Mouse (Mus musculus) heart, embryonic 14.5 days (tissue): ENCODE data around the gene S1pr3. TPM values are rescaled to one million over a fixed set of nuclear protein-coding genes. Genes with fewer than 3 reads are reported as not detected.

ENCODE experiments used
- ATAC-seq: fragments of 200-750 bp; cut with Nextera tagmentation; 2 replicates; pipeline ENCODE4 v1.8.0; 2017; ENCODE audit warnings: low read depth, moderate TSS enrichment; ENCODE audit not compliant: insufficient number of reproducible peaks, insufficient read depth, low FRiP score
- H3K27ac ChIP-seq, 2 experiments: fragments of 200-500 bp in 1 of 2; fragments of 300-500 bp in 1 of 2; sonication (generic) in 1 of 2; replicated peaks in 1 of 2; 2 replicates each; pipeline ENCODE4 v1.5.1; 2012 to 2014; ENCODE audit warnings: low read depth in 2 of 2, low read length in 2 of 2, control low read depth in 1 of 2, mild to moderate bottlenecking in 1 of 2, mixed read lengths in 1 of 2; ENCODE audit not compliant: control insufficient read depth in 1 of 2, insufficient read depth in 1 of 2
- H3K27me3 ChIP-seq: fragments of 300-500 bp; sonication (generic); 2 replicates; pipeline ENCODE4 v1.6.1; 2014; ENCODE audit warnings: mild to moderate bottlenecking, low read length, control low read depth; ENCODE audit not compliant: control insufficient read depth, insufficient read depth
- H3K36me3 ChIP-seq: fragments of 300-500 bp; sonication (generic); 2 replicates; pipeline ENCODE4 v1.6.1; 2014; ENCODE audit warnings: mild to moderate bottlenecking, control low read depth, low read length, mixed read lengths; ENCODE audit not compliant: control insufficient read depth, insufficient read depth
- H3K4me1 ChIP-seq, 2 experiments: fragments of 200-500 bp in 1 of 2; fragments of 300-500 bp in 1 of 2; sonication (generic) in 1 of 2; 2 replicates each; pipeline ENCODE4 v1.6.1; 2012 to 2014; ENCODE audit warnings: low read length in 2 of 2, control low read depth in 1 of 2, mixed read lengths in 1 of 2; ENCODE audit not compliant: control insufficient read depth in 2 of 2, insufficient read depth in 2 of 2
- H3K4me2 ChIP-seq: fragments of 300-500 bp; sonication (generic); 2 replicates; pipeline ENCODE4 v1.6.1; 2014; ENCODE audit warnings: mild to moderate bottlenecking, low read length
- H3K4me3 ChIP-seq, 2 experiments: fragments of 200-500 bp in 1 of 2; fragments of 300-500 bp in 1 of 2; sonication (generic) in 1 of 2; 2 replicates each; pipeline ENCODE4 v1.5.1; 2012 to 2014; ENCODE audit warnings: low read length in 2 of 2, mild to moderate bottlenecking in 2 of 2, control low read depth in 1 of 2, low read depth in 1 of 2, moderate library complexity in 1 of 2; ENCODE audit not compliant: control insufficient read depth in 1 of 2, insufficient read depth in 1 of 2
- H3K9ac ChIP-seq: fragments of 300-500 bp; sonication (generic); 2 replicates; pipeline ENCODE4 v1.6.1; 2014; ENCODE audit warnings: mild to moderate bottlenecking, low read length
- H3K9me3 ChIP-seq: fragments of 300-500 bp; sonication (generic); 2 replicates; pipeline ENCODE4 v1.6.1; 2016; ENCODE audit warnings: low read length, control low read depth; ENCODE audit not compliant: control insufficient read depth
- WGBS: fragments of 180-500 bp; shearing (Covaris S2); extraction: QIAGEN DNeasy Blood & Tissue Kit; methylation state at CpG from one replicate; pipeline ENCODE4 v1.1.7; 2014; 5-methylcytosine and 5-hydroxymethylcytosine counted together
- polyA plus RNA-seq: library from polyadenylated mRNA; unstranded; fragments of >200 nt; fragmentation: Nextera tagmentation; extraction: Ambion mirVana; gene quantifications from 2 replicates; pipeline ENCODE4 v1.2.1, GENCODE M21; 2014

S1pr3 gene
- polyA plus RNA-seq, 1 experiment from 2014 or later, result 16.3 TPM

DNA sequence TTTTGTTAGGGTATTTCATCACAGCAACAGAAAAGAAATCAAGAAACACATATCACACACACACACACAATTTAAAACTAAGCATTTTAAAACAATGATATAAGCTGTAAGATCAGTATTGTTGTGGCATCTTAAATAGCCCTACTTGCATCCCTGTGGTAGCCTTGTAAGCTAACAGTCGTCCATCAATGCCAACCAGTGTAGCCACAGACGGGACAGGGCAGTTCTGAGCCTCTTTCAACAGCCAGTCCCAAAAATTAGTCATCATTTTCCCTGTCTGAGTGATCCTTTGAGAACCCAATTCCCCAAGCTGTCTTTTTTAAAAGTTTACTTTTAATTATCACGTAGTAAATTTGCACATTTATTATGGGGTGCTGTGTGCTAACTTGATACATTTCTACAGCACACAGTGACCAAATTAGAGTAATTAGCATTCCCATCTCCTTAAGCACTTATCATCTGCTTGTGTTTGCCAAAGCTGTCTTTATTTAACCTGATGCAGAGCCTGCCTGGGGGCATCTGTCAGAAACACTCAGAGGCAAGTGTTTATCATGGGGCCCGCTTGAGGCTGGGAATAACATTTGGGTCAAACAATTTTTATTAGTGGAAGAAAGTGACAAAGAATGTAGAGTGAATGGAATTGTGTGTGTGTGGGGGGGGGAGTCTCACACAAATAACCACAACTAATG lies 47.9 kb downstream of the S1pr3 start:
- no peak for ATAC-seq
- no peak overlapping the region for H3K27ac ChIP-seq
- no peak overlapping the region for H3K4me3 ChIP-seq
- H3K27me3 ChIP-seq, result no peaks in the 10 kb centered on the region
- H3K36me3 ChIP-seq, result no peaks in the 10 kb centered on the region
- 30% methylated on average over 4 of the region's 4 CpGs for WGBS
- H3K4me1 ChIP-seq, result no peaks in the 10 kb centered on the region
- H3K9ac ChIP-seq, result no peak overlapping the region
- H3K4me2 ChIP-seq, result no peak overlapping the region
- H3K9me3 ChIP-seq, result no peaks in the 10 kb centered on the region

- 0 out of 2 replicates have a peak, but pooled peaks cover 4% of the 10 kb centered on the region for H3K9me3 ChIP-seq
- H3K27me3 ChIP-seq, result no peaks in the 10 kb centered on the region
- no peaks in the 10 kb centered on the region for H3K4me1 ChIP-seq
- no peak overlapping the region for H3K4me2 ChIP-seq
- H3K4me3 ChIP-seq, result no peak overlapping the region
- H3K9ac ChIP-seq, result no peak overlapping the region
- H3K36me3 ChIP-seq, result no peaks in the 10 kb centered on the region
- ATAC-seq, result no peak
- no peak overlapping the region for H3K27ac ChIP-seq
- 74% methylated on average over 4 of the region's 4 CpGs for WGBS
Measured at GRCm38 (mm10) chr13:51464294-51464693, 55.9 kb downstream of the S1pr3 start.

GRCm38 (mm10) chr13:51466117-51466841 lies 57.8 kb downstream of the S1pr3 start:
- Histone ChIP-seq H3K27ac (no peak overlapping the region), H3K9ac (no peak overlapping the region), H3K9me3 (0 out of 2 replicates have a peak, but pooled peaks cover 4% of the 10 kb centered on the region), H3K4me3 (no peak overlapping the region), H3K4me2 (no peak overlapping the region), H3K36me3 (no peaks in the 10 kb centered on the region), H3K27me3 (no peaks in the 10 kb centered on the region), H3K4me1 (no peaks in the 10 kb centered on the region)
- no peak for ATAC-seq
- 78% methylated on average over 14 of the region's 14 CpGs for WGBS

DNA sequence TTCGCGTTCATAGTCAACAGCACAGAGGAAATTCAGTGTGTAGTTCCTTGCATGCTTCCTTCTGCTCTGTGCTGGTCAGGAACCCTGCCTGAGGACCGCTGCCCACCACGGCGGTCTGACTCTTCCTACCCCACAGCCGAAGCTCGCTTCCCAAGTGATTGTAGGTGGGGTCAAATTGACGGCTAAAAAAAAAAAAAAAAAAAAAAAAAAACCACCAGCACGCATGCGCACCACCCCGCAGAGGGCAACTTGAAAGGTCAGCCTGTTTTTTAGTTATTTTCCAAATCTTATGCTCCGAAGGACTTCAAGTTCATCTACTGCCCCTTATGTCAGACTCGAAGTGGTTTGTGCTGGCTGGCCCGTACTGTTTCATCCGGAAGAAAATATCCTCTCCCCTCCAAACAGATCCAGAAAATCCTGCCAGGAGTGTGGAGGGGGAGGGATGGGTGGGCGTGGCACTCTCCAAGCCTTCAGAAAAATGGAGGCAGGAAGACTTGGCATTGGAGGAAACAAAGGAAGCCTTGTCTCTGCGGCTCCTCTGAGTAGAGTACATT lies 60.3 kb downstream of the S1pr3 start:
- no peaks in the 10 kb centered on the region for H3K4me1 ChIP-seq
- H3K27ac ChIP-seq, result no peak overlapping the region
- H3K36me3 ChIP-seq, result no peaks in the 10 kb centered on the region
- 69% methylated on average over 17 of the region's 17 CpGs for WGBS
- ATAC-seq, result no peak
- H3K27me3 ChIP-seq, result no peaks in the 10 kb centered on the region
- H3K4me2 ChIP-seq, result no peak overlapping the region
- H3K9ac ChIP-seq, result no peak overlapping the region
- H3K4me3 ChIP-seq, result no peak overlapping the region
- 0 out of 2 replicates have a peak, but pooled peaks cover 4% of the 10 kb centered on the region for H3K9me3 ChIP-seq

Other genes with a start within 250 kb of the S1pr3 start
- 1.2 and 2.3 TPM in 2 replicates for gene Nxnl2, start 237.6 kb upstream of the S1pr3 start, polyA plus RNA-seq
- gene Shc3, start 160.8 kb downstream of the S1pr3 start, polyA plus RNA-seq, result 0.12 TPM in 1 of 2 replicates, not detected in the other
- 280 and 300 TPM in 2 replicates for gene Cks2, start 236.6 kb downstream of the S1pr3 start, polyA plus RNA-seq
- gene Secisbp2, start 243.1 kb downstream of the S1pr3 start, polyA plus RNA-seq, result 26.0 and 27.7 TPM in 2 replicates